Comparison of ENCODE assay signal across 11 mouse cellular contexts in genomic region chr6:99336191-99336590, GRCm38 (mm10).
"Had no signal": no experiment of that assay in that cellular context is flagged by ENCODE, and none has a peak within 500 bp of the region (broad histone marks: within the 10 kb centered on the region; RNA-seq: fewer than 3 reads in every experiment).

No protein-coding gene starts in this region.

- DNase-seq: retina, postnatal 1 day; right cerebral cortex, postnatal 4 days; thymus, adult 18-20 months; thymus, postnatal 14 days had no signal

- H3K27ac ChIP-seq: hindbrain, postnatal 0 days; left cerebral cortex, adult 2 months; limb, embryonic 10.5 days; midbrain, embryonic 15.5 days; neural tube, embryonic 13.5 days had no signal

- H3K4me2 ChIP-seq: liver, embryonic 11.5 days; midbrain, embryonic 11.5 days; midbrain, embryonic 15.5 days had no signal

- H3K4me3 ChIP-seq: left cerebral cortex, adult 2 months; limb, embryonic 10.5 days; midbrain, embryonic 15.5 days; neural tube, embryonic 13.5 days had no signal

- H3K9ac ChIP-seq: midbrain, embryonic 15.5 days; neural tube, embryonic 13.5 days had no signal

- H3K36me3 ChIP-seq: limb, embryonic 10.5 days; midbrain, embryonic 15.5 days; neural tube, embryonic 13.5 days had no signal

- ATAC-seq: hindbrain, postnatal 0 days; midbrain, embryonic 15.5 days had no signal

- H3K27me3 ChIP-seq: midbrain, embryonic 15.5 days had no signal

- H3K9me3 ChIP-seq: limb, embryonic 10.5 days; midbrain, embryonic 15.5 days; neural tube, embryonic 13.5 days had no signal
